Mouse (Mus musculus) layer of hippocampus, postnatal 36 days (tissue): ENCODE measurements around the gene Plcb1. TPM values are rescaled to one million over a fixed set of nuclear protein-coding genes. Genes with fewer than 3 reads are reported as not detected.
A peak's percentile ranks its signal among the peaks of the same experiment; 100 is the strongest.

Experiments
- DNase-seq, 2 experiments: peaks; one replicate each; pipeline ENCODE4 v3.0.0; 2022
- total RNA-seq, 2 experiments: library from RNA; stranded (reverse); gene quantifications; 2 replicates each; pipeline ENCODE4 v1.2.3; 2021

Gene Plcb1
- total RNA-seq, 2 experiments from 2014 or later, result 152 TPM

GRCm38 (mm10) chr2:134838888-134839287 lies 53.0 kb downstream of the Plcb1 start:
- DNase-seq, result no peak

- no peak for DNase-seq
These were observed 57.0 kb downstream of the Plcb1 start for GRCm38 (mm10) chr2:134842883-134843282.

GRCm38 (mm10) chr2:134844391-134845238 lies 58.7 kb downstream of the Plcb1 start:
- no peak for DNase-seq

GRCm38 (mm10) chr2:134845239-134845738 lies 59.4 kb downstream of the Plcb1 start:
- no peak for DNase-seq

- no peak for DNase-seq
These were observed 60.7 kb downstream of the Plcb1 start for GRCm38 (mm10) chr2:134846555-134846954.

GRCm38 (mm10) chr2:134851189-134852171 lies 65.6 kb downstream of the Plcb1 start:
- no peak for DNase-seq

- DNase-seq, result no peak
These were observed 70.4 kb downstream of the Plcb1 start for GRCm38 (mm10) chr2:134856239-134856638.

GRCm38 (mm10) chr2:134856691-134857090 lies 70.8 kb downstream of the Plcb1 start:
- DNase-seq, result no peak

- no peak for DNase-seq
These were observed 79.2 kb downstream of the Plcb1 start for GRCm38 (mm10) chr2:134864985-134865645.

- no peak for DNase-seq
These were observed 81.5 kb downstream of the Plcb1 start for GRCm38 (mm10) chr2:134867381-134867780.

- DNase-seq, result no peak
These were observed 86.0 kb downstream of the Plcb1 start for GRCm38 (mm10) chr2:134871692-134872489.

GRCm38 (mm10) chr2:134872490-134872781 lies 86.6 kb downstream of the Plcb1 start:
- no peak for DNase-seq

- no peak for DNase-seq
These were observed 91.3 kb downstream of the Plcb1 start for GRCm38 (mm10) chr2:134877148-134877547.

- DNase-seq, result no peak
These were observed 105.3 kb downstream of the Plcb1 start for GRCm38 (mm10) chr2:134891207-134891606.

- no peak for DNase-seq
These were observed 108.9 kb downstream of the Plcb1 start for GRCm38 (mm10) chr2:134894776-134895175.

GRCm38 (mm10) chr2:134896196-134896595 lies 110.3 kb downstream of the Plcb1 start:
- no peak for DNase-seq

GRCm38 (mm10) chr2:134897083-134897482 lies 111.2 kb downstream of the Plcb1 start:
- no peak for DNase-seq

GRCm38 (mm10) chr2:134901521-134901920 lies 115.7 kb downstream of the Plcb1 start:
- DNase-seq, result no peak

- peak; percentile 69 to 73 for DNase-seq
These were observed 125.0 kb downstream of the Plcb1 start for GRCm38 (mm10) chr2:134910882-134911281.

GRCm38 (mm10) chr2:134911360-134911759 lies 125.5 kb downstream of the Plcb1 start:
- DNase-seq, result no peak

- no peak for DNase-seq
These were observed 126.7 kb downstream of the Plcb1 start for GRCm38 (mm10) chr2:134912616-134913015.

GRCm38 (mm10) chr2:134913542-134913941 lies 127.7 kb downstream of the Plcb1 start:
- no peak for DNase-seq
